Mouse (Mus musculus) MEL (cell line): ENCODE data around the gene Exosc10. TPM values are rescaled to one million over a fixed set of nuclear protein-coding genes. Genes with fewer than 3 reads are reported as not detected.

Experiments
- DNase-seq: peaks from one replicate; pipeline ENCODE4 v3.0.0; 2011; ENCODE audit warnings: low read depth, low spot score
- H3K27ac ChIP-seq: 2 replicates; pipeline ENCODE4 v1.5.1; 2012; ENCODE audit warnings: low read depth, mild to moderate bottlenecking, control low read depth, low read length, moderate library complexity; ENCODE audit not compliant: control insufficient read depth
- H3K27me3 ChIP-seq, 2 experiments: fragments of 150-350 bp in 1 of 2; sonication (generic) in 1 of 2; 2 replicates each; pipeline ENCODE4 v1.6.1; 2012; ENCODE audit warnings: low read length in 2 of 2, mild to moderate bottlenecking in 2 of 2, improper control_type of control experiment in 1 of 2, moderate library complexity in 1 of 2; ENCODE audit not compliant: insufficient read depth in 2 of 2, control insufficient read depth in 1 of 2
- H3K36me3 ChIP-seq, 2 experiments: 2 replicates each; pipeline ENCODE4 v1.6.1; 2012 to 2014; ENCODE audit warnings: low read length in 2 of 2, improper control_type of control experiment in 1 of 2, inconsistent platforms in 1 of 2, mild to moderate bottlenecking in 1 of 2; ENCODE audit not compliant: insufficient read depth in 2 of 2, control insufficient read depth in 1 of 2
- H3K4me1 ChIP-seq, 2 experiments: fragments of 150-350 bp in 1 of 2; sonication (generic) in 1 of 2; 2 replicates each; pipeline ENCODE4 v1.6.1; 2012; ENCODE audit warnings: low read length in 2 of 2, improper control_type of control experiment in 1 of 2, mild to moderate bottlenecking in 1 of 2; ENCODE audit not compliant: insufficient read depth in 2 of 2, control insufficient read depth in 1 of 2
- H3K4me3 ChIP-seq, 2 experiments: fragments of 150-350 bp in 1 of 2; sonication (generic) in 1 of 2; 2 replicates each; pipeline ENCODE4 v1.5.1; 2012; ENCODE audit warnings: low read depth in 2 of 2, low read length in 2 of 2, mild to moderate bottlenecking in 2 of 2, moderate library complexity in 2 of 2, control low read depth in 1 of 2, improper control_type of control experiment in 1 of 2; ENCODE audit not compliant: control insufficient read depth in 1 of 2, insufficient read depth in 1 of 2
- H3K79me2 ChIP-seq: 2 replicates; pipeline ENCODE4 v1.6.1; 2012; ENCODE audit warnings: mild to moderate bottlenecking, low read length, moderate library complexity; ENCODE audit not compliant: control insufficient read depth, poor library complexity, insufficient read depth
- H3K9ac ChIP-seq: 2 replicates; pipeline ENCODE4 v1.6.1; 2012; ENCODE audit warnings: low read depth, mild to moderate bottlenecking, control low read depth, low read length, moderate library complexity; ENCODE audit not compliant: control insufficient read depth, poor library complexity, severe bottlenecking
- H3K9me3 ChIP-seq: fragments of 150-350 bp; sonication (generic); replicated peaks from 2 replicates; pipeline ENCODE4 v1.6.1; 2012; ENCODE audit warnings: mild to moderate bottlenecking, low read length, improper control_type of control experiment, moderate library complexity; ENCODE audit not compliant: insufficient read depth
- CTCF ChIP-seq, 3 experiments: IDR thresholded peaks in 2 of 3; conservative IDR thresholded peaks in 1 of 3; 2 replicates each; pipeline ENCODE4 v1.5.1; 2011 to 2012; ENCODE audit warnings: low read length in 3 of 3, low read depth in 2 of 3, mild to moderate bottlenecking in 2 of 3, improper control_type of control experiment in 1 of 3, inconsistent platforms in 1 of 3, mixed read lengths in 1 of 3, moderate library complexity in 1 of 3; ENCODE audit not compliant: control insufficient read depth in 1 of 3, insufficient read depth in 1 of 3, poor library complexity in 1 of 3, severe bottlenecking in 1 of 3
- E2F4 ChIP-seq: IDR thresholded peaks from 2 replicates; pipeline ENCODE4 v1.6.1; 2011; ENCODE audit warnings: low read depth, low read length, improper control_type of control experiment, borderline replicate concordance
- ELF1 ChIP-seq: IDR thresholded peaks from 2 replicates; pipeline ENCODE4 v1.6.1; 2014; ENCODE audit warnings: low read depth, mild to moderate bottlenecking, inconsistent platforms, low read length, improper control_type of control experiment, moderate library complexity
- GABPA ChIP-seq: IDR thresholded peaks from 2 replicates; pipeline ENCODE4 v1.6.1; 2012; ENCODE audit warnings: low read depth, mild to moderate bottlenecking, inconsistent platforms, low read length, improper control_type of control experiment, moderate library complexity
- MAX ChIP-seq: IDR thresholded peaks from 2 replicates; pipeline ENCODE4 v1.6.1; 2011; ENCODE audit warnings: low read length, improper control_type of control experiment
- MEF2A ChIP-seq: IDR thresholded peaks from 2 replicates; pipeline ENCODE4 v1.6.1; 2014; ENCODE audit warnings: low read depth, mild to moderate bottlenecking, inconsistent platforms, low read length, improper control_type of control experiment; ENCODE audit not compliant: poor library complexity, insufficient replicate concordance, severe bottlenecking; ENCODE audit errors: extremely low read depth
- MYC ChIP-seq: IDR thresholded peaks from 2 replicates; pipeline ENCODE4 v1.6.1; 2011; ENCODE audit warnings: low read depth, mild to moderate bottlenecking, low read length, improper control_type of control experiment, moderate library complexity
- NELFE ChIP-seq: IDR thresholded peaks from 2 replicates; pipeline ENCODE4 v1.6.1; 2011; ENCODE audit warnings: low read depth, low read length, improper control_type of control experiment
- NRF1 ChIP-seq: IDR thresholded peaks from 2 replicates; pipeline ENCODE4 v1.6.1; 2014; ENCODE audit warnings: low read depth, mild to moderate bottlenecking, inconsistent platforms, low read length, improper control_type of control experiment, moderate library complexity; ENCODE audit not compliant: poor library complexity, insufficient read depth, severe bottlenecking
- POLR2A ChIP-seq, 2 experiments: IDR thresholded peaks; 2 replicates each; pipeline ENCODE4 v1.6.1; 2011 to 2012; ENCODE audit warnings: low read length in 2 of 2, mild to moderate bottlenecking in 2 of 2, control low read depth in 1 of 2, improper control_type of control experiment in 1 of 2, low read depth in 1 of 2, moderate library complexity in 1 of 2; ENCODE audit not compliant: control insufficient read depth in 1 of 2, insufficient read depth in 1 of 2, poor library complexity in 1 of 2
- POLR2AphosphoS2 ChIP-seq: IDR thresholded peaks from 2 replicates; pipeline ENCODE4 v1.6.1; 2011; ENCODE audit warnings: low read length, improper control_type of control experiment
- RAD21 ChIP-seq: IDR thresholded peaks from 2 replicates; pipeline ENCODE4 v1.6.1; 2011; ENCODE audit warnings: mild to moderate bottlenecking, low read depth, low read length, improper control_type of control experiment
- SIN3A ChIP-seq: IDR thresholded peaks from 2 replicates; pipeline ENCODE4 v1.6.1; 2012; ENCODE audit warnings: low read length, improper control_type of control experiment, inconsistent platforms
- TCF12 ChIP-seq: IDR thresholded peaks from 2 replicates; pipeline ENCODE4 v1.6.1; 2014; ENCODE audit warnings: low read depth, mild to moderate bottlenecking, inconsistent platforms, low read length, improper control_type of control experiment, moderate library complexity
- ZC3H11A ChIP-seq: IDR thresholded peaks from 2 replicates; pipeline ENCODE4 v1.6.1; 2012; ENCODE audit warnings: low read depth, mild to moderate bottlenecking, inconsistent platforms, low read length, improper control_type of control experiment
- ZKSCAN1 ChIP-seq: IDR thresholded peaks from 2 replicates; pipeline ENCODE4 v1.6.1; 2012; ENCODE audit warnings: low read depth, mild to moderate bottlenecking, inconsistent platforms, low read length, improper control_type of control experiment, moderate library complexity
- polyA plus RNA-seq, 2 experiments: library from polyadenylated mRNA; stranded (reverse) in 1 of 2; unstranded in 1 of 2; fragments of >175 nt in 1 of 2; fragments of >200 nt in 1 of 2; gene quantifications; 2 replicates each; pipeline versions ENCODE4 v1.2.1 to v1.2.4; 2012; ENCODE audit warnings: low replicate concordance in 2 of 2, low read depth in 1 of 2; ENCODE audit not compliant: insufficient read length in 2 of 2, insufficient read depth in 1 of 2, missing spikeins in 1 of 2
- total RNA-seq: library from RNA; depleted of rRNA; stranded (reverse); fragments of 300-350 nt; gene quantifications from 2 replicates; pipeline ENCODE4 v1.2.3, GENCODE M21; 2012

Exosc10 gene
- total and polyA plus RNA-seq, 3 experiments: 71.5 to 109 (median 90.5) TPM

- no peaks in the 10 kb centered on the region for H3K9me3 ChIP-seq
- DNase-seq: no peak
- H3K27me3 ChIP-seq: no peaks in the 10 kb centered on the region
- H3K79me2 ChIP-seq: peaks cover 51% of the 10 kb centered on the region
- H3K9ac ChIP-seq: no peak overlapping the region
- no peak overlapping the region for H3K4me3 ChIP-seq
- TF ChIP-seq NRF1 (no peak), E2F4 (no peak), CTCF (IDR thresholded peaks at IDR 0.05 in 2 of 3, conservative IDR thresholded peaks at IDR 0.05 in 1 of 3; ENCODE audit: control insufficient read depth in 1 of 3, insufficient read depth in 1 of 3, low read depth in 2 of 3, low read length in 3 of 3, poor library complexity in 1 of 3, severe bottlenecking in 1 of 3) (no peak), ZKSCAN1 (no peak), MEF2A (no peak), MYC (no peak), RAD21 (no peak), GABPA (no peak), MAX (no peak), ZC3H11A (no peak), POLR2AphosphoS2 (no peak), TCF12 (no peak), SIN3A (no peak)
- TF ChIP-seq, all 39 proteins: peak for 0
- H3K27ac ChIP-seq: no peak overlapping the region
- peaks cover 2 to 27% of the 10 kb centered on the region in 2 experiments for H3K4me1 ChIP-seq
- H3K36me3 ChIP-seq: peaks cover 56 to 58% of the 10 kb centered on the region in 2 experiments
Observed at GRCm38 (mm10) chr4:148622485-148622884, 64.3 kb downstream of the Exosc10 start.

DNA sequence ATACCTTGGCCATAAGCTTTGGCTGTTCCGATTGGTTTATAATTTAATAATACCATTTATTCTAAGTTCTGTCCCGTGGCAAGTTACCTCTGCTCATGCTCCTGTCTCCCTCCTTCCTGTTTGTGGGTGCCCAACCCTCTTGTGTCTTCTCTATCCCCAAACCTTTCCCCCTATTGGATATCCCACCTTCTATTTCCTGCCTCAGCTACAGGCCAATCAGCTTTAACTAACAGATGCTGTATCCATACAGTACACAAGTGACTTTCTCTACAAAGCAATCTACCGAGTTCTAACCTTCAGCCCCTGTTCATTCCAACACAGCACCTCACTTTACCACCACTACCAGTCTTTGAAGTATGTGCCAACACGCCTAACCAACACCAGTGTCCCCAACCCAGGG, 65.4 kb downstream of the Exosc10 start:
- DNase-seq: no peak
- Histone ChIP-seq H3K79me2 (peaks cover 51% of the 10 kb centered on the region), H3K27ac (no peak overlapping the region), H3K36me3 (peaks cover 52 to 54% of the 10 kb centered on the region in 2 experiments), H3K9ac (no peak overlapping the region)
- TF ChIP-seq MAX (no peak), POLR2A (IDR thresholded peaks at IDR 0.05; ENCODE audit: control insufficient read depth in 1 of 2, insufficient read depth in 1 of 2, low read depth in 1 of 2, low read length in 2 of 2, poor library complexity in 1 of 2) (peak in 1 of 2 experiments; percentile 26; a peak in 2 of 4 replicates), NELFE (no peak)
- TF ChIP-seq, all 39 proteins: peak for 1
- H3K4me3 ChIP-seq: no peak overlapping the region
- H3K9me3 ChIP-seq: no peaks in the 10 kb centered on the region
- H3K27me3 ChIP-seq: no peaks in the 10 kb centered on the region
- peaks cover 2 to 29% of the 10 kb centered on the region in 2 experiments for H3K4me1 ChIP-seq

GRCm38 (mm10) chr4:148625010-148625409, 66.8 kb downstream of the Exosc10 start:
- Histone ChIP-seq H3K79me2 (peaks cover 48% of the 10 kb centered on the region), H3K4me3 (peak overlapping the region; percentile 78 to 93), H3K27ac (no peak overlapping the region), H3K27me3 (no peaks in the 10 kb centered on the region), H3K9me3 (no peaks in the 10 kb centered on the region), H3K9ac (peak overlapping the region; percentile 100), H3K4me1 (peaks cover 2 to 29% of the 10 kb centered on the region in 2 experiments), H3K36me3 (peaks cover 38 to 47% of the 10 kb centered on the region in 2 experiments)
- TF ChIP-seq ELF1 (no peak), POLR2AphosphoS2 (no peak), MYC (no peak)
- no peak for DNase-seq
